Mouse (Mus musculus) kidney, adult 2 months (tissue): ENCODE measurements at regions not wholly inside any gene's neighbourhood (a gene's known extent, or its start where the extent isn't known, plus 50 kb on each side); places are given as distances from the start of the nearest gene placed in this dataset.

Source experiments
- CTCF ChIP-seq: fragments of 200-500 bp; conservative IDR thresholded peaks from 2 replicates; pipeline ENCODE4 v1.5.1; 2011; ENCODE audit warnings: low read depth, mild to moderate bottlenecking, control low read depth, low read length, moderate library complexity, mixed read lengths; ENCODE audit not compliant: insufficient read depth, insufficient read length
- POLR2A ChIP-seq: fragments of 200-500 bp; IDR thresholded peaks from one replicate; pipeline ENCODE4 v1.6.1; 2011; ENCODE audit warnings: low read depth, low read length, control low read depth

- TF ChIP-seq CTCF (no peak), POLR2A (no peak)
Measured at GRCm38 (mm10) chr14:97596694-97597093, 572.9 kb downstream of the Dach1 start.
